Mouse (Mus musculus) yolk sac, embryonic 10.5 days (tissue): Measurements from ENCODE around the gene Exd1.

Experiments used
- DNase-seq: peaks from one replicate; pipeline ENCODE4 v3.0.0-alpha.2; 2017; ENCODE audit warnings: low spot score

The Exd1 gene

GRCm38 (mm10) chr2:119547522-119548370 is at the start of gene Exd1, which contains the start of gene Chp1:
Gene Exd1 (minus strand): TSS chr2:119547627.
Gene Chp1 (plus strand): TSS chr2:119547697.
- peak; percentile 99 for DNase-seq

- no peak for DNase-seq
Observed at GRCm38 (mm10) chr2:119596781-119597330, 49.4 kb upstream of the Exd1 start.

- no peak for DNase-seq
Observed at GRCm38 (mm10) chr2:119595308-119595707, 47.9 kb upstream of the Exd1 start.

GRCm38 (mm10) chr2:119594113-119594981 is 46.9 kb upstream of the Exd1 start:
- peak; percentile 96 for DNase-seq

GRCm38 (mm10) chr2:119593765-119594112 is 46.3 kb upstream of the Exd1 start:
- DNase-seq = no peak

GRCm38 (mm10) chr2:119591247-119591646 is 43.8 kb upstream of the Exd1 start:
- no peak for DNase-seq

GRCm38 (mm10) chr2:119587383-119587782 is 40.0 kb upstream of the Exd1 start:
- DNase-seq = peak; percentile 40

- no peak for DNase-seq
Observed at GRCm38 (mm10) chr2:119584282-119584681, 36.9 kb upstream of the Exd1 start.

- DNase-seq = no peak
Observed at GRCm38 (mm10) chr2:119583439-119583838, 36.0 kb upstream of the Exd1 start.

GRCm38 (mm10) chr2:119581571-119581970 is 34.1 kb upstream of the Exd1 start:
- no peak for DNase-seq

GRCm38 (mm10) chr2:119572471-119572870 is 25.0 kb upstream of the Exd1 start:
- peak; percentile 23 for DNase-seq

GRCm38 (mm10) chr2:119566182-119566855 is 18.9 kb upstream of the Exd1 start:
- DNase-seq = peak; percentile 37

GRCm38 (mm10) chr2:119565284-119565683 is 17.9 kb upstream of the Exd1 start:
- DNase-seq = no peak

- no peak for DNase-seq
Observed at GRCm38 (mm10) chr2:119561794-119562193, 14.4 kb upstream of the Exd1 start.

GRCm38 (mm10) chr2:119558737-119559340 is 11.4 kb upstream of the Exd1 start:
- DNase-seq = no peak

GRCm38 (mm10) chr2:119558039-119558438 is 10.6 kb upstream of the Exd1 start:
- DNase-seq = no peak

- no peak for DNase-seq
Observed at GRCm38 (mm10) chr2:119549678-119550077, 2.3 kb upstream of the Exd1 start.

GRCm38 (mm10) chr2:119548691-119549090 is 1.3 kb upstream of the Exd1 start:
- DNase-seq = no peak

GRCm38 (mm10) chr2:119548371-119548660 is 889 bp upstream of the Exd1 start:
- no peak for DNase-seq

GRCm38 (mm10) chr2:119546848-119547521 is 442 bp downstream of the Exd1 start:
- DNase-seq = peak; percentile 87

GRCm38 (mm10) chr2:119543656-119544055 is 3.8 kb downstream of the Exd1 start:
- DNase-seq = no peak
